Mouse (Mus musculus) brain, adult 10 weeks (tissue): ENCODE data around the gene Wwc2. TPM values are rescaled to one million over a fixed set of nuclear protein-coding genes. Genes with fewer than 3 reads are reported as not detected.

Experiments used
- polyA plus RNA-seq: library from polyadenylated mRNA; stranded (reverse); fragments of 350-450 nt; fragmentation: Illumina TruSeq; extraction: RNeasy Lipid Tissue Mini Kit (QIAGEN cat#74804); gene quantifications from one replicate; pipeline ENCODE4 v1.2.3, GENCODE M21; 2015; ENCODE audit warnings: low read depth, low replicate concordance

The Wwc2 gene
- 10.3 TPM for polyA plus RNA-seq

DNA sequence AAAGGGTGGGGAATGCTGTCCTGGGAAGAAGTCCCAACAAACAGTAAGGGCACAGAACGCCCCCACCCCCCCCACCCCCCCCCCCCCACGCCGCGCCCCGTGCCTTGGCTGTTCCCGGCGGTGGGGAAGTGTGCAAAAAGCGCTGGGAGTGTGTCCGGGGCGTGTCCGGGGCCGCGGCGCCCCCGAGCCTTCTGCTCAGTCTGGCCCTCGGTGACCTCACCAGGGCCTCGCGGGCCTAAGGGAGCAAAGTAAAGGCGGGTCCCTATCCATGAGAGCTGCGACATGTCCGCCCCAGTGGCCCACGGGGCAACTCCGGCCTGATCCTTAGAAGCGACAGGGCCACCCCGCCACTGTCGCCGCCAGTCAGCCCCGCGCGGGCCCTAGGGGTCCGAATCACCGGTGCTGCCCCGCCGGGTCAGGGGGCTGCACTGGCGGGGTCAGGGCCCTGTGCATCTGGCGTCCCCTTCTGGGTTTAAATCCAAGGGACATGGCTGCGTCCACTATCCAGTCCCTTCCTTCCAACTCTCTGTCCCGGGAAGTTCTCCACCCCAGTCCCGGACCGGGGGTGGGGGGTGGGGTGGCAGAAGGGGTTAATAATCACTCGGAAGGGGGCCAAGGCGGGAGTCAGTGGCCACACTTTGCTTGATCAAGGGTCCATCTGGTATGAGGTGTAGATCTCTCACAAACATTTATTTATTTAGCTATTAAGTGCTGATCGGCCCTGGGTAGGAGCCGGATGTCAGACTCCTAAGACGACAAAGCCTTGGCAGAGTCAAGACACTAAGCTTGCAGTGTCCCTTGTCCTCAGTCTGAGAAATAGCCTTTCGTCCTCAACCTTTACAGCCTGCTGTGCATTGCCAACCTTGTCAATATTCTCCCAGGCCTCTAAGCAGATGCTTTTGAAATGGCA lies at the start of gene Wwc2:
TSS of gene Wwc2 (minus strand) at position 14 of the 910 bp plus-strand sequence.

GRCm38 (mm10) chr8:47824182-47824581 lies 166.5 kb downstream of the Wwc2 start, which contains the start of gene Cldn22:
TSS of gene Cldn22 (plus strand) at chr8:47824482.

DNA sequence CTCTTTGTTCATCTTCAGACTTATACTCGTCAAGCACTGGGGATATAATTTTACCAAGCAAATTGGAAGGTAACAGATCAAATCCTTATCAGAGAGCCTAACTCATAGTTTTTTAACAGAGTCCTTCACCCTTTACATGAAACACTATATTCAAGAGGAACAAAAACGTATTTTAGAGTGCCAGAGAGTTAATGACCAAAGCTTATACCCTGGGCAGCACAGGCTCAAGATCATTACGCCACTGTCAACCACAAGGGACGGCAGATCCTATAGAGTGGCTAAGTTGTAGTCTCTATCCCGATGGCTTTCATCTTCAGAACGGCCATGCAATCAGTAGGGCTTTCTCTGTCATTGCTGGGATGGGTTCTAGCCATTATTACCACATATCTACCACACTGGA lies 168.9 kb downstream of the Wwc2 start, which contains the start of gene Cldn24:
TSS of gene Cldn24 (plus strand) at position 301 of the 400 bp plus-strand sequence.

Other genes starting within 250 kb of the Wwc2 start
- not detected for gene Cldn24, start 168.8 kb downstream of the Wwc2 start, polyA plus RNA-seq
- gene Cldn22, start 166.4 kb downstream of the Wwc2 start, polyA plus RNA-seq: 2.8 TPM
- gene Dctd, start 108.2 kb upstream of the Wwc2 start, polyA plus RNA-seq: 8.1 TPM